Mouse (Mus musculus) splenic B cell, adult 2 months (primary cell): ENCODE measurements around the gene Gpr162.
"Not testable (repeated sequence)": the region's sequence is repeated elsewhere in the genome, so short reads cannot be mapped to it uniquely, and the experiment has no call there.

Experiments
- DNase-seq: peaks from one replicate; pipeline ENCODE4 v3.0.0-alpha.2; 2011; ENCODE audit warnings: low read depth, low spot score
- H3K27me3 ChIP-seq: 2 replicates; pipeline ENCODE4 v1.6.1; 2012; ENCODE audit warnings: mild to moderate bottlenecking, low read length, moderate library complexity, mixed read lengths; ENCODE audit not compliant: control insufficient read depth, poor library complexity, insufficient read depth, severe bottlenecking
- H3K36me3 ChIP-seq: 2 replicates; pipeline ENCODE4 v1.6.1; 2012; ENCODE audit warnings: mild to moderate bottlenecking, low read length, moderate library complexity, mixed read lengths; ENCODE audit not compliant: control insufficient read depth, poor library complexity, insufficient read depth, severe bottlenecking

Gene Gpr162

DNA sequence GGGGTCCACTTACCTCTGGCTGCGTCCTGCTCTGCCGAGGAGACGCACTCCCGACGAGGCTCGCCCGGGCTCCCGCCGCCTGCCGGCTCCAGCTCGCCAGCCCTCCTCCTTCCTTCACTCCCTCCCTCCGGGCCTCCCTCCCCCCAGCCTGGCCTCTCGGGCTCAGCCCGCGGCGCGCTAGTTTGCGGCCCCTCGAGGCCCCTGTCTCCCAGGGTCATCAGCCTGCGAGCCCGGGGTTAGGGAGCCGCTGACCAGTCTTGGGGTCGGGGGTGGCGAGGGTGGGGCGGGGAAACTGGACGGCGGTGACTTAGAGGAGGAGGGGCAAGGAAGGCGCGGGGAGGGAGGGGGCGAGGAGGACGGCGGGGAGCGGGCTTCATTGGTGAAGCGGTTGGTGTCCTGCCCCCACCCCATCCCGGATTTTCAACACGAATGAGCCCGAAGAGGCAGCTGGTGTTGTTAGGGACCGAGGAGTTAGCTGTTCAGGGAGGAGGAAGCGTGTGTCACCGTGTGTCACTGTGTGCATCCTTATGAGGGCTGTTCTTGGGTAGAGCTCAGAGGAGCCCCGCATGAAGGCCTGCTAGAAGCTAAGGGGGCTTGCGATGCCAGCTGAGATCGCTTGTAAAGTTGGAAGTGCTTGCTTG lies at the start of gene Gpr162:
Gpr162 (minus strand) TSS at position 326 of the 641 bp plus-strand sequence.
- Histone ChIP-seq H3K27me3 (peaks cover 2% of the 10 kb centered on the region; the same call in 1 of the 2 replicates), H3K36me3 (no peaks in the 10 kb centered on the region)
- DNase-seq: peak; percentile 30

- Histone ChIP-seq H3K27me3 (no peaks in the 10 kb centered on the region), H3K36me3 (no peaks in the 10 kb centered on the region)
- no peak for DNase-seq
Observed at GRCm38 (mm10) chr6:124913214-124913613, 49.4 kb upstream of the Gpr162 start.

- peak; percentile 43 for DNase-seq
- H3K36me3 ChIP-seq: no peaks in the 10 kb centered on the region
- H3K27me3 ChIP-seq: no peaks in the 10 kb centered on the region
Observed at GRCm38 (mm10) chr6:124911533-124912218, 47.9 kb upstream of the Gpr162 start, which contains the start of gene Lag3. Lag3 (minus strand) TSS chr6:124911705.

- no peaks in the 10 kb centered on the region for H3K36me3 ChIP-seq
- H3K27me3 ChIP-seq: no peaks in the 10 kb centered on the region
- no peak for DNase-seq
Observed at GRCm38 (mm10) chr6:124910032-124910431, 46.2 kb upstream of the Gpr162 start.

- DNase-seq: no peak
- Histone ChIP-seq H3K27me3 (no peaks in the 10 kb centered on the region), H3K36me3 (no peaks in the 10 kb centered on the region)
Observed at GRCm38 (mm10) chr6:124907767-124908166, 44.0 kb upstream of the Gpr162 start.

GRCm38 (mm10) chr6:124904991-124905860 lies 41.4 kb upstream of the Gpr162 start:
- no peaks in the 10 kb centered on the region for H3K27me3 ChIP-seq
- no peak for DNase-seq
- H3K36me3 ChIP-seq: no peaks in the 10 kb centered on the region

DNA sequence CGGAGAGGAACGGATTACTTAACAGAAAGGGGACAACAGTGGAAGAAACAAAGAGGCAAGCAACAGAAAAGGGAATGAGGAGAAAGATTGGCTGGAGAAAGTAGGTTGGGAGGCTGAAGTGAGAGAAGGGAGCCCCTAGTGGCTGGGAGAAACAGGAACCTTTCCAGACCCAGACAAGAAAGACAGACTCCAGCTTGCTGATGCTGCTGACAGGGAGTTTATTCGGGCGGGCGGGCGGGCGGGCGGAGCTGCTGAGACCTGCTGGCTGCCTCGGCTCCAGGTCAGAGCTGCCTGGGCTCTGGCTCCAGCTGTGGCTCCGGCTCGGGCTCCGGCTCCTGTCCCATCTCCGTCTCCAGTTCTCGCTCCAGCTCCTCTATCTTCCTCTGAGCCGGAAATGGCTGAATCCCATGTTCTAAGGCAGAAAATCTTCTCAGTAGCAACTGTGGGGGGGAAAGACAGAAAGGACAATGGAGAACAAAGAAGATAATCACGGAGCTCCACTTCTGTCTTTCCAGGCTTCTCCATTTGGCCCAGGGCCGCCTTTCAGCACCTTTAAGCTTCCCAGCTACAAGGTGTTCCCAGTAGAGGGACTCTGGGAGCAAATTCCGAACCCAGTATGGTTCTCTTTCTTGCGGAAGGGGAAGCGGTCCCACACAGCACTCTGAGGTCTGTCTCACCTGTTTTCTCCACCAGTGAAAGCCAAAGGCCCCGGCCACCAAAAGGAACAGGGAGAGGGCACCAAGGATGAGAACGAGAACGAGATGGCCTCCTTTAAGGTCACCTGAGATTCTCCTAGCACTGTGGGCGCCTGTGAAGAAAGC lies 40.6 kb upstream of the Gpr162 start:
- peak; percentile 58 for DNase-seq
- Histone ChIP-seq H3K36me3 (no peaks in the 10 kb centered on the region), H3K27me3 (no peaks in the 10 kb centered on the region)

DNA sequence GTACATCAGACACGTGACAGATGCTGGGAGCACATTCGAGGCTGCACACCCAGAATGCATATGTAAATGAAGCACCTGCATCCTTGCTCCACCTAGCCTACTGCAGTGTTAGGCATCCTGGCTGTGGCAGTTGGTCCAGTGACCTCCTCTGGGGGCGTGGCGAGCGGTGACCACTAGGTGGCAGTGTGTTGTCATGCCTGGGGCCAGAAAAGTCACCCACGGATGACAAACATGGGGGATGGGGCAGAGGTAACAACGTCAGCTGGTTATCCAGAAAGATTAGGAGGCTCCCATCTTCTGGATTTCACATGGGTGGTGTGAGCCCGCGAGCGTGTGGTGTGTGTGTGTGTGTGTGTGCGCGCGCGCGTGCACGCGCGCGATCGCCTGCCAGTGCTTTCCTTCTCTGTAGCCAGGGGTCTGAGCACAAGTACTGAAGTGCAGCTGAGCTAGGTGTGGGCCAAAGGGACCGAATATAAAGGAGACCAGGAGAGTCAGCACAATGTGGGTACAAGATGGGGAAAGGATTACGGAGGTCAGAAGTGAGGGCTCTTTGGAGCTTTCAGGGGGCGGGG lies 39.9 kb upstream of the Gpr162 start:
- Histone ChIP-seq H3K27me3 (no peaks in the 10 kb centered on the region), H3K36me3 (no peaks in the 10 kb centered on the region)
- peak; percentile 95 for DNase-seq

DNA sequence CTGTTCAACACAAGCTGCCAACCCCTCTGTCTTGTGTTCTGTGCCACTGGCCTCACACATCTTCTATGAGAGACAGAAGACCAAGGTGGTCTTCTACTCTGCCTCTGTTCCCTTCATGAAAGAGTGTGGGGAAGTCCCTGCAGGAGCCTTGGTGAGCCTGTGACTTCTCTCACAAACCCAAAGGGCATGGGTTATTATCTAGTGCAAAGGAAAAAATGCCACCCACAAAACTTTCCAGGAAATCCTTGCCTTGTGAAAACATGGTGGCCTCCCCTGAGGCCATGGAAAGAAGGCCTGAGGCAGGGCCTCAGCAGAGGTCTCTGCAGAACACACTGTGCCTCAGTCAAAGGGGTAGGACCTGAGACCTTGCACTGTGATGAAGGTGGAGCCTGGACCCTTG lies 38.1 kb upstream of the Gpr162 start:
- Histone ChIP-seq H3K27me3 (no peaks in the 10 kb centered on the region), H3K36me3 (no peaks in the 10 kb centered on the region)
- DNase-seq: no peak

DNA sequence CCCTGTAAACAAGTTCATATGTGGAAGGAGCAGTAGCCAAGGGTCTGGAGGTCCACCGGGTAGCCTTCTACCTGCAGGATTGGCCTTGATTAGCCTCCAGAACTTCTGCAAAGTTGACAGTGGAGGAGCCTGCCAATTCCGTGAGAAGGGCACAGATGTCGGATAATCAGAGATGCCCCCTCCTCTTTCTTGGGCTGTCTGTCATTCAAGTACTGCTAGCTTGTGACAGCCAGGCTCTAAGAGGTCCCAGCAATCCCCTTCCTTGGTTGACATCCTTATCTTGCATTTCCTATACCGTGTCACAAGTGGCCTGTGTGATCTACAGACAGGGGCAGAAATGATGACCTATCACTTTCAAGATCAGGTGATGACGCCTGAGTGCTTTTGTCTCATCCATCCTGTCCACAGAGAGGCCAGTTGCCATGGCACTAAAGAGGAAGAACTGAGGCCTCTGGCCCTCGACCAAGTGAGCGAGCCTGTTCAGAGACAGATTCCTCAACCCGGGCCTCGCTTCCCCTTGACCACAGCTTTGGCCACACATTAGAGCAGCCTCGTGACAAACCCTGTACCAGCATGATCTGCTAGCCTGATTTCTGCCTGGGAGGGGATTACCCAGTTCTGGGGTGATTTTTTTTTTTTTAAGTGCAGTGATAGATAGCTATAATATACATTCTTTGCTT lies 37.2 kb upstream of the Gpr162 start:
- DNase-seq: peak; percentile 49
- no peaks in the 10 kb centered on the region for H3K36me3 ChIP-seq
- no peaks in the 10 kb centered on the region for H3K27me3 ChIP-seq

GRCm38 (mm10) chr6:124900056-124900800 lies 36.4 kb upstream of the Gpr162 start:
- DNase-seq: no peak
- Histone ChIP-seq H3K36me3 (no peaks in the 10 kb centered on the region), H3K27me3 (no peaks in the 10 kb centered on the region)

- DNase-seq: peak; percentile 66
- Histone ChIP-seq H3K27me3 (no peaks in the 10 kb centered on the region), H3K36me3 (no peaks in the 10 kb centered on the region)
Observed at GRCm38 (mm10) chr6:124898359-124898758, 34.6 kb upstream of the Gpr162 start.

DNA sequence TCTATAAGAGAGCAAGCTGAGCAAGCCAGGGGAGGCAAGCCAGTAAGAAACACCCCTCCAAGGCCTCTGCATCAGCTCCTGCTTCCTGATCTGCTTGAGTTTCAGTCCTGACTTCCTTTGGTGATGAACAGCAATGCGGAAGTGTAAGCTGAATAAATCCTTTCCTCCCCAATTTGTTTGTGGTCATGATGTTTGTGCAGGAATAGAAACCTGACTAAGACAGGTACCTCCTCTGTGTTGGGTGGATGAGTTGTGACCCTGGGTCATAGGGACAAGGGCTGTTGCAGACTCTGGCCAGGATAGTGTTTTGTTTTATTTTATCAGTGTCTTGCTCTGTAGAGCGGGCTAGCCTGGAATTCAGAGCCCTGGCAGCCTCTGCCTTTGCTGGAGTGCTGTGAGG lies 30.3 kb upstream of the Gpr162 start:
- H3K36me3 ChIP-seq, DNase-seq, H3K27me3 ChIP-seq: not testable (repeated sequence)
